Mouse (Mus musculus): ENCODE measurements around the gene Evx1. TPM values are rescaled to one million over a fixed set of nuclear protein-coding genes. Genes with fewer than 3 reads are reported as not detected.

Evx1 gene
- total and polyA plus RNA-seq, 3 experiments = not detected

GRCm38 (mm10) chr6:52321826-52322315, 8.6 kb downstream of the Evx1 start:
- dilution Hi-C loops (cut with MboI; ENCODE audit: extremely low pct_ligation_motif_present, extremely low pct_unique_long_range_greater_than_20kb, low sequenced_read_pairs) (no loop called here), in situ Hi-C loops (cut with MboI; ENCODE audit: low pct_ligation_motif_present, low pct_unique_long_range_greater_than_20kb, low sequenced_read_pairs) (no loop called here)
- Histone ChIP-seq H3K79me2 (replicated peaks; ENCODE audit: control insufficient read depth, extremely low read depth, insufficient read depth, poor library complexity, severe bottlenecking) (no peaks in the 10 kb centered on the region), H3K36me3 (replicated peaks in 1 of 2; ENCODE audit: control insufficient read depth in 1 of 2, insufficient read depth in 1 of 2, low read length in 1 of 2) (no peaks in the 10 kb centered on the region), H3K4me3 (replicated peaks in 1 of 3; ENCODE audit: low read depth in 2 of 3, low read length in 2 of 3, poor library complexity in 1 of 3) (no peak overlapping the region), H3K27ac (ENCODE audit: insufficient read depth, low read depth) (no peak overlapping the region), H3K9ac (ENCODE audit: insufficient read depth, low read depth) (no peak overlapping the region), H3K27me3 (replicated peaks) (no peaks in the 10 kb centered on the region), H3K9me3 (replicated peaks; ENCODE audit: low read length) (no peaks in the 10 kb centered on the region), H3K4me1 (ENCODE audit: control insufficient read depth in 1 of 2, insufficient read depth in 2 of 2) (no peaks in the 10 kb centered on the region), H3K4me2 (ENCODE audit: insufficient read depth, low read depth, poor library complexity, severe bottlenecking) (no peak overlapping the region)
- no peak for TF ChIP-seq HCFC1 (IDR thresholded peaks at IDR 0.05; ENCODE audit: low read depth, low read length)
- no peak for TF ChIP-seq IRF4 (IDR thresholded peaks at IDR 0.05; ENCODE audit: low read depth, low read length)
- no peak for TF ChIP-seq ZKSCAN1 (IDR thresholded peaks at IDR 0.05; ENCODE audit: borderline replicate concordance, low read depth, low read length)
- no peak for TF ChIP-seq MXI1 (IDR thresholded peaks at IDR 0.05; ENCODE audit: low read depth, low read length)
- no peak for TF ChIP-seq E2F4 (IDR thresholded peaks at IDR 0.05; ENCODE audit: insufficient replicate concordance, low read depth, low read length)
- no peak for TF ChIP-seq MEF2A (IDR thresholded peaks at IDR 0.05; ENCODE audit: borderline replicate concordance, low read depth, low read length)
- TF ChIP-seq TCF12 (IDR thresholded peaks at IDR 0.05; ENCODE audit: low read depth, low read length) = no peak
- TF ChIP-seq NELFE (IDR thresholded peaks at IDR 0.05; ENCODE audit: low read depth, low read length) = no peak
- TF ChIP-seq RAD21 (IDR thresholded peaks at IDR 0.05; ENCODE audit: low read depth, low read length) = no peak
- TF ChIP-seq TBP (conservative IDR thresholded peaks at IDR 0.05; ENCODE audit: low read depth, low read length) = no peak
- no peak for TF ChIP-seq RCOR1 (conservative IDR thresholded peaks at IDR 0.05; ENCODE audit: low read depth, low read length)
- TF ChIP-seq CHD1 (IDR thresholded peaks at IDR 0.05; ENCODE audit: low read depth, low read length) = no peak
- TF ChIP-seq BHLHE40 (IDR thresholded peaks at IDR 0.05; ENCODE audit: low read depth, low read length) = no peak
- no peak for TF ChIP-seq CHD2 (IDR thresholded peaks at IDR 0.05; ENCODE audit: low read length)
- TF ChIP-seq MAX (IDR thresholded peaks at IDR 0.05; ENCODE audit: low read length) = no peak
- TF ChIP-seq USF2 (conservative IDR thresholded peaks at IDR 0.05; ENCODE audit: low read depth, low read length) = no peak
- DNase-seq (ENCODE audit: extremely low read depth) = no peak

- no peaks in the 10 kb centered on the region for H3K27me3 ChIP-seq (replicated peaks)
Measured at GRCm38 (mm10) chr6:52322721-52323215, 9.5 kb downstream of the Evx1 start.

More at GRCm38 (mm10) chr6:52322721-52323215, 9.5 kb downstream of the Evx1 start:
- Histone ChIP-seq H3K9ac (ENCODE audit: insufficient read depth, low read depth) (no peak overlapping the region), H3K4me1 (ENCODE audit: control insufficient read depth in 1 of 2, insufficient read depth in 2 of 2) (no peaks in the 10 kb centered on the region), H3K4me2 (ENCODE audit: insufficient read depth, low read depth, poor library complexity, severe bottlenecking) (no peak overlapping the region), H3K9me3 (replicated peaks; ENCODE audit: low read length) (no peaks in the 10 kb centered on the region), H3K27ac (ENCODE audit: insufficient read depth, low read depth) (no peak overlapping the region), H3K4me3 (replicated peaks in 1 of 3; ENCODE audit: low read depth in 2 of 3, low read length in 2 of 3, poor library complexity in 1 of 3) (no peak overlapping the region), H3K79me2 (replicated peaks; ENCODE audit: control insufficient read depth, extremely low read depth, insufficient read depth, poor library complexity, severe bottlenecking) (no peaks in the 10 kb centered on the region), H3K36me3 (replicated peaks in 1 of 2; ENCODE audit: control insufficient read depth in 1 of 2, insufficient read depth in 1 of 2, low read length in 1 of 2) (no peaks in the 10 kb centered on the region)
- in situ Hi-C loops (cut with MboI; ENCODE audit: low pct_ligation_motif_present, low pct_unique_long_range_greater_than_20kb, low sequenced_read_pairs) (no loop called here), dilution Hi-C loops (cut with MboI; ENCODE audit: extremely low pct_ligation_motif_present, extremely low pct_unique_long_range_greater_than_20kb, low sequenced_read_pairs) (no loop called here)
- DNase-seq (ENCODE audit: extremely low read depth) = no peak
- no peak for TF ChIP-seq TBP (conservative IDR thresholded peaks at IDR 0.05; ENCODE audit: low read depth, low read length)
- no peak for TF ChIP-seq BHLHE40 (IDR thresholded peaks at IDR 0.05; ENCODE audit: low read depth, low read length)
- no peak for TF ChIP-seq ELF1 (IDR thresholded peaks at IDR 0.05; ENCODE audit: low read depth, low read length)
- no peak for TF ChIP-seq MAX (IDR thresholded peaks at IDR 0.05; ENCODE audit: low read length)
- TF ChIP-seq TCF12 (IDR thresholded peaks at IDR 0.05; ENCODE audit: low read depth, low read length) = no peak
- TF ChIP-seq USF2 (conservative IDR thresholded peaks at IDR 0.05; ENCODE audit: low read depth, low read length) = no peak
- TF ChIP-seq ZKSCAN1 (IDR thresholded peaks at IDR 0.05; ENCODE audit: borderline replicate concordance, low read depth, low read length) = no peak
- no peak for TF ChIP-seq MAZ (IDR thresholded peaks at IDR 0.05; ENCODE audit: low read depth, low read length)
- no peak for TF ChIP-seq GABPA (IDR thresholded peaks at IDR 0.05; ENCODE audit: insufficient replicate concordance, low read depth, low read length)
- TF ChIP-seq ZMIZ1 (IDR thresholded peaks at IDR 0.05; ENCODE audit: low read depth, low read length) = no peak
- no peak for TF ChIP-seq MAFK (IDR thresholded peaks at IDR 0.05; ENCODE audit: insufficient replicate concordance, low read length)
- TF ChIP-seq RCOR1 (conservative IDR thresholded peaks at IDR 0.05; ENCODE audit: low read depth, low read length) = no peak
- TF ChIP-seq MYC (IDR thresholded peaks at IDR 0.05; ENCODE audit: low read depth, low read length) = no peak
- no peak for TF ChIP-seq NELFE (IDR thresholded peaks at IDR 0.05; ENCODE audit: low read depth, low read length)
- TF ChIP-seq RAD21 (IDR thresholded peaks at IDR 0.05; ENCODE audit: low read depth, low read length) = no peak
- no peak for TF ChIP-seq SMC3 (IDR thresholded peaks at IDR 0.05; ENCODE audit: low read depth, low read length)
- no peak for TF ChIP-seq CTCF (conservative IDR thresholded peaks at IDR 0.05 in 1 of 2, IDR thresholded peaks at IDR 0.05 in 1 of 2; ENCODE audit: low read depth in 2 of 2, low read length in 2 of 2)
- no peak for TF ChIP-seq CHD1 (IDR thresholded peaks at IDR 0.05; ENCODE audit: low read depth, low read length)
- no peak for TF ChIP-seq ZC3H11A (IDR thresholded peaks at IDR 0.05; ENCODE audit: low read depth, low read length)
- no peak for TF ChIP-seq IRF4 (IDR thresholded peaks at IDR 0.05; ENCODE audit: low read depth, low read length)
